Mouse (Mus musculus): Measurements from ENCODE around the gene Cldn13. TPM values are rescaled to one million over a fixed set of nuclear protein-coding genes. Genes with fewer than 3 reads are reported as not detected.

The Cldn13 gene
- total RNA-seq (2023) = 0.60 and 1.4 TPM in 2 replicates

GRCm38 (mm10) chr5:134915311-134915710, at the start of gene Cldn13:
TSS of gene Cldn13 (minus strand) at chr5:134915526.

GRCm38 (mm10) chr5:134946857-134947255, 31.5 kb upstream of the Cldn13 start, which contains the start of gene Cldn4:
TSS of gene Cldn4 (minus strand) at chr5:134946934.

GRCm38 (mm10) chr5:134932179-134932902, 17.0 kb upstream of the Cldn13 start, which contains the start of gene Mettl27:
TSS of gene Mettl27 (plus strand) at chr5:134932368.

GRCm38 (mm10) chr5:134906633-134907032, 8.7 kb downstream of the Cldn13 start, which contains the start of gene Tmem270:
TSS of gene Tmem270 (minus strand) at chr5:134906733.

Other genes starting within 250 kb of the Cldn13 start
- gene Limk1, start 226.9 kb downstream of the Cldn13 start, total RNA-seq (2023) = 6.8 and 8.5 TPM in 2 replicates
- not detected in 2 replicates for gene Eln, start 168.2 kb downstream of the Cldn13 start, total RNA-seq (2023)
- gene Tmem270, start 8.8 kb downstream of the Cldn13 start, total RNA-seq (2023) = not detected in 2 replicates
- gene Mettl27, start 16.8 kb upstream of the Cldn13 start, total RNA-seq (2023) = 1.6 and 1.8 TPM in 2 replicates
- gene Cldn4, start 31.4 kb upstream of the Cldn13 start, total RNA-seq (2023) = not detected in 2 replicates
- gene Cldn3, start 70.7 kb upstream of the Cldn13 start, total RNA-seq (2023) = not detected in 2 replicates
- 16.6 and 19.8 TPM in 2 replicates for gene Abhd11, start 93.6 kb upstream of the Cldn13 start, total RNA-seq (2023)
- 0.29 TPM in 1 of 2 replicates, not detected in the other for gene Stx1a, start 108.0 kb upstream of the Cldn13 start, total RNA-seq (2023)
- gene Dnajc30, start 148.7 kb upstream of the Cldn13 start, total RNA-seq (2023) = 14.7 and 16.3 TPM in 2 replicates
- 35.7 and 37.2 TPM in 2 replicates for gene Bud23, start 149.4 kb upstream of the Cldn13 start, total RNA-seq (2023)
- not detected in 2 replicates for gene Vps37d, start 162.7 kb upstream of the Cldn13 start, total RNA-seq (2023)
- gene Mlxipl, start 174.4 kb upstream of the Cldn13 start, total RNA-seq (2023) = 0.77 TPM in 1 of 2 replicates, not detected in the other
- 8.1 and 9.3 TPM in 2 replicates for gene Tbl2, start 234.1 kb upstream of the Cldn13 start, total RNA-seq (2023)